Mouse (Mus musculus) CH12.LX (cell line): Measurements from ENCODE around the gene Ccdc114. TPM values are rescaled to one million over a fixed set of nuclear protein-coding genes. Genes with fewer than 3 reads are reported as not detected.
"Not testable (repeated sequence)": the region's sequence is repeated elsewhere in the genome, so short reads cannot be mapped to it uniquely, and the experiment has no call there.

Experiments
- DNase-seq: peaks from one replicate; pipeline ENCODE4 v3.0.0-alpha.2; 2013; ENCODE audit errors: extremely low read depth
- H3K27ac ChIP-seq: 2 replicates; pipeline ENCODE4 v1.5.1; 2012; ENCODE audit warnings: low read depth, mild to moderate bottlenecking, control low read depth, moderate library complexity; ENCODE audit not compliant: insufficient read depth
- H3K27me3 ChIP-seq: replicated peaks from 2 replicates; pipeline ENCODE3; 2012; ENCODE audit warnings: inconsistent platforms
- H3K36me3 ChIP-seq, 2 experiments: replicated peaks in 1 of 2; 2 replicates each; pipeline versions ENCODE3 to v1.6.1; 2012; ENCODE audit warnings: inconsistent platforms in 1 of 2, low read length in 1 of 2, mild to moderate bottlenecking in 1 of 2, mixed read lengths in 1 of 2, moderate library complexity in 1 of 2; ENCODE audit not compliant: control insufficient read depth in 1 of 2, insufficient read depth in 1 of 2
- H3K4me1 ChIP-seq, 2 experiments: 2 replicates each; pipeline ENCODE4 v1.6.1; 2012; ENCODE audit warnings: inconsistent platforms in 1 of 2, moderate library complexity in 1 of 2; ENCODE audit not compliant: insufficient read depth in 2 of 2, control insufficient read depth in 1 of 2
- H3K4me2 ChIP-seq: 2 replicates; pipeline ENCODE4 v1.6.1; 2012; ENCODE audit warnings: low read depth, mild to moderate bottlenecking, control low read depth; ENCODE audit not compliant: poor library complexity, insufficient read depth, severe bottlenecking
- H3K4me3 ChIP-seq, 3 experiments: fragments of 150-350 bp in 1 of 3; sonication (generic) in 1 of 3; replicated peaks in 1 of 3; 2 replicates each; pipeline versions ENCODE3 to v1.5.1; 2011 to 2012; ENCODE audit warnings: low read depth in 2 of 3, low read length in 2 of 3, mild to moderate bottlenecking in 2 of 3, moderate library complexity in 2 of 3, control low read depth in 1 of 3, improper control_type of control experiment in 1 of 3, inconsistent platforms in 1 of 3, mixed read lengths in 1 of 3; ENCODE audit not compliant: poor library complexity in 1 of 3
- H3K79me2 ChIP-seq: replicated peaks from 2 replicates; pipeline ENCODE4 v1.6.1; 2012; ENCODE audit warnings: mild to moderate bottlenecking, moderate library complexity; ENCODE audit not compliant: control insufficient read depth, poor library complexity, insufficient read depth, severe bottlenecking; ENCODE audit errors: extremely low read depth
- H3K9ac ChIP-seq: 2 replicates; pipeline ENCODE4 v1.6.1; 2012; ENCODE audit warnings: low read depth, mild to moderate bottlenecking, control low read depth, moderate library complexity; ENCODE audit not compliant: insufficient read depth
- H3K9me3 ChIP-seq: replicated peaks from 2 replicates; pipeline ENCODE3; 2012; ENCODE audit warnings: low read length, inconsistent platforms, mixed read lengths
- BHLHE40 ChIP-seq: IDR thresholded peaks from 2 replicates; pipeline ENCODE4 v1.6.1; 2011; ENCODE audit warnings: mild to moderate bottlenecking, low read depth, low read length, improper control_type of control experiment
- CTCF ChIP-seq, 2 experiments: IDR thresholded peaks in 1 of 2; conservative IDR thresholded peaks in 1 of 2; 2 replicates each; pipeline ENCODE4 v1.5.1; 2011 to 2012; ENCODE audit warnings: low read depth in 2 of 2, low read length in 2 of 2, improper control_type of control experiment in 1 of 2, inconsistent platforms in 1 of 2, mild to moderate bottlenecking in 1 of 2, moderate library complexity in 1 of 2
- JUN ChIP-seq: IDR thresholded peaks from 2 replicates; pipeline ENCODE4 v1.6.1; 2011; ENCODE audit warnings: low read depth, mild to moderate bottlenecking, low read length, improper control_type of control experiment, moderate library complexity; ENCODE audit not compliant: insufficient read depth
- KAT2A ChIP-seq: IDR thresholded peaks from 2 replicates; pipeline ENCODE4 v1.6.1; 2012; ENCODE audit warnings: low read length, improper control_type of control experiment, inconsistent platforms; ENCODE audit not compliant: insufficient replicate concordance
- MAFK ChIP-seq: IDR thresholded peaks from 2 replicates; pipeline ENCODE4 v1.6.1; 2011; ENCODE audit warnings: low read length, improper control_type of control experiment; ENCODE audit not compliant: insufficient replicate concordance
- MAZ ChIP-seq: IDR thresholded peaks from 2 replicates; pipeline ENCODE4 v1.6.1; 2012; ENCODE audit warnings: low read depth, mild to moderate bottlenecking, inconsistent platforms, low read length, improper control_type of control experiment, moderate library complexity
- MEF2A ChIP-seq: IDR thresholded peaks from 2 replicates; pipeline ENCODE4 v1.6.1; 2014; ENCODE audit warnings: low read depth, mild to moderate bottlenecking, inconsistent platforms, low read length, improper control_type of control experiment, borderline replicate concordance
- MXI1 ChIP-seq: IDR thresholded peaks from 2 replicates; pipeline ENCODE4 v1.6.1; 2011; ENCODE audit warnings: mild to moderate bottlenecking, low read depth, low read length, improper control_type of control experiment
- MYC ChIP-seq: IDR thresholded peaks from 2 replicates; pipeline ENCODE4 v1.6.1; 2011; ENCODE audit warnings: low read depth, mild to moderate bottlenecking, improper control_type of control experiment, low read length
- NELFE ChIP-seq: IDR thresholded peaks from 2 replicates; pipeline ENCODE4 v1.6.1; 2011; ENCODE audit warnings: low read depth, low read length, improper control_type of control experiment
- NRF1 ChIP-seq: IDR thresholded peaks from 2 replicates; pipeline ENCODE4 v1.6.1; 2014; ENCODE audit warnings: low read depth, mild to moderate bottlenecking, inconsistent platforms, low read length, improper control_type of control experiment, moderate library complexity
- POLR2A ChIP-seq: IDR thresholded peaks from 2 replicates; pipeline ENCODE4 v1.6.1; 2011; ENCODE audit warnings: low read depth, mild to moderate bottlenecking, improper control_type of control experiment, low read length
- POLR2AphosphoS2 ChIP-seq: IDR thresholded peaks from 2 replicates; pipeline ENCODE4 v1.6.1; 2011; ENCODE audit warnings: low read depth, low read length, improper control_type of control experiment
- RAD21 ChIP-seq: IDR thresholded peaks from 2 replicates; pipeline ENCODE4 v1.6.1; 2011; ENCODE audit warnings: low read depth, mild to moderate bottlenecking, low read length, improper control_type of control experiment, moderate library complexity
- RCOR1 ChIP-seq: conservative IDR thresholded peaks from 2 replicates; pipeline ENCODE4 v1.6.1; 2012; ENCODE audit warnings: low read depth, mild to moderate bottlenecking, inconsistent platforms, low read length, improper control_type of control experiment
- SIN3A ChIP-seq: IDR thresholded peaks from 2 replicates; pipeline ENCODE4 v1.6.1; 2012; ENCODE audit warnings: low read length, improper control_type of control experiment, inconsistent platforms
- SMC3 ChIP-seq: IDR thresholded peaks from 2 replicates; pipeline ENCODE4 v1.6.1; 2011; ENCODE audit warnings: low read depth, low read length, improper control_type of control experiment
- UBTF ChIP-seq: IDR thresholded peaks from 2 replicates; pipeline ENCODE4 v1.6.1; 2012; ENCODE audit warnings: low read depth, mild to moderate bottlenecking, inconsistent platforms, low read length, improper control_type of control experiment, moderate library complexity
- USF1 ChIP-seq: IDR thresholded peaks from 2 replicates; pipeline ENCODE4 v1.6.1; 2014; ENCODE audit warnings: low read depth, mild to moderate bottlenecking, inconsistent platforms, low read length, improper control_type of control experiment
- dilution Hi-C: fragments of 300-500 bp; cut with MboI; formaldehyde crosslinking; loops from 2 replicates; pipeline ENCODE4 v1.14.3; 2020; ENCODE audit warnings: low sequenced_read_pairs; ENCODE audit not compliant: extremely low pct_unique_long_range_greater_than_20kb, extremely low pct_ligation_motif_present
- in situ Hi-C: fragments of 300-500 bp; cut with MboI; formaldehyde crosslinking; loops from 3 replicates; pipeline ENCODE4 v1.14.3; 2019; ENCODE audit warnings: low sequenced_read_pairs, low pct_ligation_motif_present, low pct_unique_long_range_greater_than_20kb, mixed read lengths
- polyA plus RNA-seq: library from polyadenylated mRNA; unstranded; fragments of >175 nt; gene quantifications from 2 replicates; pipeline ENCODE4 v1.2.1, GENCODE M21; 2012; ENCODE audit warnings: low read depth; ENCODE audit not compliant: insufficient read length
- total RNA-seq, 2 experiments: library from RNA; depleted of rRNA; stranded (reverse); fragments of 300-350 nt in 1 of 2; fragments of >200 nt in 1 of 2; gene quantifications; 2 replicates each; pipeline ENCODE4 v1.2.3; 2012 to 2014

Gene Ccdc114
- total and polyA plus RNA-seq, 3 experiments, result 0.11 TPM; not detected in 2

DNA sequence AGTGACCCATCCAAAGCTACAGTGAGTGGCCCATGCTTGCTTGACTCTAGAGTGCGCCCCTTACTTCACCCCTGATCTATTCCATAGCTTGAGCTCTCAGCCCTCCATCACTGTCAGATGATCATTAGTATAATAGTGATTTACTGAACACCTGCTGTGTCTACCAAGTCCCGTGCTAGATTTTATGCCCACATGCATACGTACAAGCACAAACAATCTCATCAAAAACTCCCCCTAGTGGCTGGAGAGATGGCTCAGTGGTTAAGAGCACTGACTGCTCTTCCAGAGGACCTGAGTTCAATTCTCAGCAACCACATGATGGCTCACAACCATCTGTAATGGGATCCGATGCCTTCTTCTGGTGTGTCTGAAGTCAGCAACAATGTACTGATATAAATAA is 25.7 kb upstream of the Ccdc114 start:
- H3K36me3 ChIP-seq, H3K79me2 ChIP-seq, DNase-seq, H3K27me3 ChIP-seq, H3K9me3 ChIP-seq, in situ Hi-C loops, dilution Hi-C loops, H3K27ac ChIP-seq: not testable (repeated sequence)
- Histone ChIP-seq H3K4me2 (peak overlapping the region; percentile 68), H3K9ac (peak overlapping the region; percentile 79; the same call in 1 of the 2 replicates), H3K4me1 (peaks cover 0 to 19% of the 10 kb centered on the region in 2 experiments; a peak in 3 of 4 replicates), H3K4me3 (peak overlapping the region in 1 of 3 experiments; percentile 63)
- peak; percentile 19 to 39; a peak in 2 of 4 replicates for TF ChIP-seq CTCF (conservative IDR thresholded peaks at IDR 0.05 in 1 of 2, IDR thresholded peaks at IDR 0.05 in 1 of 2; ENCODE audit: low read depth in 2 of 2, low read length in 2 of 2)

DNA sequence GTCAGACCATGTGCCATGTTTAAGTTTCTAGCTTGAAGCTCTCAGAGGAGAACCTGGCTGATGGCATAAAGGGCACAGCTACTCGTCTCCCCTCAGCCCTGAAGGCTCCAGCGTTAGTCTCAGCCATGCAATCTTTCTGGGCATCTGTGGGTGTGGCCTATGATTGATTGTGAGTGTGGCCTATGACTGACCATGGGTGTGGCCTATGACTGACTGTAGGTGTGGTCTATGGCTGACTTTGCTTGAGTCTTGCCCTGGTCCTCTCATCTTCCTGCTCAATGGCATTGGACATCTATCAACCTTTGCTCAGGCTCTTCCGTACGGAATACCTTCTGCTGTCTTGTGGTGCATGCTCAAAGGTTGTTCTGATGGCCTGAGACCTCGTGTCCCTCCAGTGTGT is 22.3 kb upstream of the Ccdc114 start:
- H3K9ac ChIP-seq, result no peak overlapping the region
- TF ChIP-seq SIN3A, result no peak
- TF ChIP-seq NRF1, result 0 out of 2 replicates have a peak, but pooled peaks have one; percentile 9
- dilution Hi-C loops, result no loop called here
- no peaks in the 10 kb centered on the region for H3K79me2 ChIP-seq
- DNase-seq, result peak; percentile 50
- no peak overlapping the region for H3K4me2 ChIP-seq
- H3K27ac ChIP-seq, result no peak overlapping the region
- in situ Hi-C loops, result no loop called here
- H3K9me3 ChIP-seq, result no peaks in the 10 kb centered on the region
- peaks cover 0 to 10% of the 10 kb centered on the region in 2 experiments; a peak in 2 of 4 replicates for H3K4me1 ChIP-seq
- H3K36me3 ChIP-seq, result peaks cover 0 to 15% of the 10 kb centered on the region in 2 experiments
- H3K27me3 ChIP-seq, result no peaks in the 10 kb centered on the region
- no peak overlapping the region for H3K4me3 ChIP-seq

GRCm38 (mm10) chr7:45902481-45903002 is 21.3 kb upstream of the Ccdc114 start:
- in situ Hi-C loops, result no loop called here
- H3K27me3 ChIP-seq, result no peaks in the 10 kb centered on the region
- dilution Hi-C loops, result no loop called here

DNA sequence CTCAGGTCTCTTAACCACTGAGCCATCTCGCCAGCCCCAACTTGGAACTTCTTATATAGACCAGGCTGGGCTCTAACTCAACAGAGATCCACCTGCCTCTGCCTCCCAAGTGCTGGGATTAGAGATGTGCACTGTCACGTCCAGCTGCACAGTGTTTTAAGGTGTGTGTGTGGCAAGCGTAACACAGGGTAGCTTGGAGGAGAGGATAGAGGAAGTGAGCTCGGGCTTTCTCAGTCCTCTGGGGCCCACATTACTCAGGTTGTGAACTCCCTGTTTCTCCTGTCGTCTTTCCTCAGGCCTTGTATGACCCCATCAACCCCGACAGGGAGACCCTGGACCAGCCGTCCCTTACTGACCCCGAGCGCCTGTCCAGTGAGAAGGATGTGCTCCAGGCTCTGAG is 17.2 kb upstream of the Ccdc114 start:
- DNase-seq, result no peak
- Histone ChIP-seq H3K9me3 (peaks cover 4% of the 10 kb centered on the region), H3K4me3 (no peak overlapping the region), H3K79me2 (no peaks in the 10 kb centered on the region), H3K27me3 (no peaks in the 10 kb centered on the region), H3K27ac (no peak overlapping the region), H3K4me1 (peaks cover 0 to 17% of the 10 kb centered on the region in 2 experiments; a peak in 2 of 4 replicates), H3K9ac (no peak overlapping the region), H3K4me2 (no peak overlapping the region), H3K36me3 (peaks cover 21 to 49% of the 10 kb centered on the region in 2 experiments)
- in situ Hi-C loops (no loop called here), dilution Hi-C loops (no loop called here)
- TF ChIP-seq CTCF (conservative IDR thresholded peaks at IDR 0.05 in 1 of 2, IDR thresholded peaks at IDR 0.05 in 1 of 2; ENCODE audit: low read depth in 2 of 2, low read length in 2 of 2) (no peak), MEF2A (no peak), BHLHE40 (no peak), MAFK (no peak), RAD21 (no peak), MAZ (no peak), USF1 (no peak), RCOR1 (no peak), JUN (no peak), MYC (no peak), KAT2A (no peak), MXI1 (no peak), POLR2AphosphoS2 (no peak), NRF1 (no peak), POLR2A (no peak), NELFE (no peak)

More at GRCm38 (mm10) chr7:45902481-45903002, 21.3 kb upstream of the Ccdc114 start:
- TF ChIP-seq SMC3 (no peak), UBTF (no peak)
- TF ChIP-seq, all 38 proteins: peak for 0
- Histone ChIP-seq H3K4me2 (no peak overlapping the region), H3K27ac (no peak overlapping the region), H3K9me3 (no peaks in the 10 kb centered on the region), H3K4me1 (peaks cover 0 to 15% of the 10 kb centered on the region in 2 experiments; a peak in 2 of 4 replicates), H3K36me3 (peaks cover 4 to 22% of the 10 kb centered on the region in 2 experiments), H3K9ac (no peak overlapping the region), H3K4me3 (no peak overlapping the region), H3K79me2 (no peaks in the 10 kb centered on the region)
- no peak for DNase-seq
